Mouse (Mus musculus) urinary bladder, postnatal 4 days (tissue): Measurements from ENCODE around the gene Pacs1.
"Not testable (repeated sequence)": the region's sequence is repeated elsewhere in the genome, so short reads cannot be mapped to it uniquely, and the experiment has no call there.

Source experiments
- DNase-seq, 2 experiments: peaks; one replicate each; pipeline ENCODE4 v3.0.0; 2021 to 2022; ENCODE audit warnings: low spot score in 2 of 2

Pacs1 gene

DNA sequence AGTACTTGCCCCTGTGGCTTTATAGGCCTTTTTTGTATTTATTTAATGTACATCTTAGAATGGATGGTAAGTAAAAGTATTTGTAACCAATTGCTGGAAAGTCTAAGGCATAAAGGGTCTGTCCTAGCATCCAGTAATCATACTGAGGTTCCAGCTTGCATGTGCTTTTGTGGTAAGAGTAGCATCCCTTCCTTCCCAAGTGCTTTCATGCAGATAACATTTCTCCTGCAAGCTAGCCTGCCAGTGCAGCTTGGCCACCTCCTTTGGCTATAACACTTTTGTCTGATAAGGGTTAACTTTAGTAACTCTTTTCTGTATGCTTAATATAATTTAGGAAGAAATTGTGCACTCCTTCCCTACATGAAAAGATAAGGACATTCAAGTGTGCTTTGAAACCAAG, 4.9 kb downstream of the Pacs1 start:
- no peak for DNase-seq

GRCm38 (mm10) chr19:5267015-5267414, 5.9 kb downstream of the Pacs1 start:
- no peak for DNase-seq

DNA sequence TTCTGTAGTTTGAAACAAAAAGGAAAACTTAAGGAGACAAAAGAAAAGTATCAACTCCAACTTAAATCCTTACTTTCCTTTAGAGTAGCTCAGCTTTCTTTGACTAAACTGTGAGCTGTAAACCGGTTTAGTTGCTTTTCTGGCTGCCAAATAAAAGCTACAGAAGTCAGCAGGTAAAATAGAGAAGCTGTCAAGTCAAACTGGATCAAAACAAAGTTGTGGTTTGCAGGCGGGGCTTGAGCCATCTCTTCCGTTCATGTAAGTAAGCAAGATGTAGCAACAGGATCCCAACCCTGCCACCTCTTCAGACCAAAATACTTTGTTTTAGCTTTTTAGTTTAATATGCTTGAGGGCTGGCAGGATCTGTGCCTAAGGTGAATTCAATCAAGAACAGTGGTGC, 15.8 kb downstream of the Pacs1 start:
- no peak for DNase-seq

DNA sequence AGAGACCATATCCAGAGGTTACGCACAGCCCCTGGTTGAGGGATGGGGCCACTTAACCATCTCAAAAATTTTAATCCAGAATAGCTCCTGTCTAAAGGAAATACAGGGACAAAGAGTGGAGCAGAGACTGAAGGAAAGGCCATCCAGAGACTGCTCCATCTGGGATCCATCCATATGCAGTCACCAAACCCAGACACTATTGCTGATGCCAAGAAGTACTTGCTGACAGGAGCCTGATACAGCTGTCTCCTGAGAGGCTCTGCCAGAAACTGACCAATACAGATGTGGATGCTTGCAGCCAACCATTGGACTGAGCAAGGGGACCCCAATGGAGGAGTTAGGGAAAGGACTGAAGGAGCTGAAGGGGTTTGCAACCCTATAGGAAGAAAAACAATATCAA, 35.9 kb downstream of the Pacs1 start:
- not testable (repeated sequence) for DNase-seq

GRCm38 (mm10) chr19:5232696-5233095, 40.2 kb downstream of the Pacs1 start:
- no peak for DNase-seq

DNA sequence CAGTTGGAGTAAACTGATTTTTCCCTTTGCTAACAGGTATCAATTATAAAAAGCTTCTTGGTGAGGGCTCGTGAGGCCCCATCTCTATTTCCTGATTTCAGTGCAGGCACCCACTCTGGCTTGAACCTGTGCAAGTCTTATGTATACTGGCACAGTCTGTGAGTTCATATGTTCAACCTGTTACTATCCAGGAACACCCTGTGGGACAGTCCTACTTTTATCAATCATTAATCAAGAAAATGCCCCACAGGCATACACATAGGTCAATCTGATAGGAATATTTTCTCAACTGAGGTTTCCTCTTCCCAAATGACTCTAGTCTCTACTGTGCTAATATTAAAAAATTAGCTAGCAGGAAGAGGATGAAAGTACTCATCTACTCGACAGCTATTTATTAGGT, 42.8 kb downstream of the Pacs1 start:
- DNase-seq, result no peak

DNA sequence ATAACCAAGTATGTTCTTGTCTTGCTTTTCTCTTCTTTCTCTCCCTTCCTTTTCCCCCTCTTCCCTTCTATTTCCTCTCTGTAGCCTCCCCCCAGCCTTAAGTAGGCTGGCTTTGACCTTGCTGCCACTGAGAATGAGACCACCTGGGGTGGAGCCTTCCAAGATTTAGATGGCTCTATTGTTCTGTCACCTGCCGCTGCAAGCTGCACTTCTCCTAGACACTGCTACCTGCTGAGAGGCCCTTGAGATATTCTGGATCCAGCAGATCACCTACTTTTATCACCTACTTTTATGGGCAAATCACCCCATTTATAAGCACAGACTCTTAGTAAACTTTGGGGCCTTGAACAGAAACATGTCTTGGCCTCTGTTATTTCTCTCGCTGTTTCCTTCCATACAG, 48.3 kb downstream of the Pacs1 start:
- DNase-seq, result no peak

DNA sequence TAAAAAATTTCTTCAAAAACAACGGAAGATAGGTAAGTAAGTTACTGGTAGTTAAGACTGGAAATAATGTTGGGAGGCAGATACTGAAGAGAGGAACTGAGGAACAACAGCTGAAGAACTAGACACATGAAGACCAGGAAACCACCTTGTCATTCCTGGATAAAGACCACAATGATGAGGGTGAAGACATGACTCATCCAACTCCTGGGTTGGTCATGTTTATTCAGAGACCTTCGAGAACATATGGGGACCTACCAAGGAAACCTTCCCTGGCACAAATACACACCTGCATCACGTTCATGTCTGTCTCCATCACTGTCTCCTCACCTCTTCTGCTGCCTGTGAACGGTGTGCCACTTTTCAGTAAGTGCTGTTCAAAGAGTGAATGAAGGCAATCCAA, 48.8 kb downstream of the Pacs1 start:
- DNase-seq, result no peak

DNA sequence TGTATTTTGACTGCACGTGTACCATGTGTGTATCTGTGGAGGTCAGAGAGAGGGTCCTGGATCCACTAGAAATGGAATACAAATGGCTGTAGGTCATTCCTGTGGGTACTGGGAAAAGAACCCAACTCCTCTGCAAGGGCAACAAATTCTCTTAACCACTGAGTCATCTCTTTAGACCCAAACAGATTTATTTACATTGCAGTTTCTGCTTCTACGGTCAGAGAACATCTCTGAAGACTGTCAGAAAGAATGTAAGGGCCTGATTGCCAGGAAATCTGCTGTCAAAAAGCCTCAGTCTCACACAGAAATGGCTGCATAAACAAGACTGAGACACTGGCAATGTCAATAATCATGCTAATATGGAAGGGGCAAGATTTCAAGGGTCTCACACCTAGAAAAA, 51.0 kb downstream of the Pacs1 start:
- DNase-seq, result no peak

DNA sequence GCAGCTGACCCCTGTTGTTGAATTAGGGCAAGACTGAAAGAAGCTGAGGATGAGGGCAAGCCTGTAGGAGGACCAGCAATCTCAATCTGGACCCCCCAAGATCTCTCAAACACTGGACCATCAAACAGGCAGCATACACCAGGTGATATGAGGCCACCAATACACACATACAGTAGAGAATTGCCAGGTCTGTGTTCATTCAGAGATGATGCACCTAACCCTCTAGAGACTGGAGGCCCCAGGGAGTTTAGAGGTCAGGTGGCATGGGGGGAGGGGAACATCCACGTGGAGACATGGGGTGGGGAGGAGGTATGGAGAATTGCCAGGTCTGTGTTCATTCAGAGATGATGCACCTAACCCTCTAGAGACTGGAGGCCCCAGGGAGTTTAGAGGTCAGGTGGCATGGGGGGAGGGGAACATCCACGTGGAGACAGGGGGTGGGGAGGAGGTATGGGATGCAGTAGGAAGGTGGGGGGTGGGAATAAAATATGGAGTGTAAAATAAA, 51.6 kb downstream of the Pacs1 start:
- DNase-seq, result not testable (repeated sequence)

DNA sequence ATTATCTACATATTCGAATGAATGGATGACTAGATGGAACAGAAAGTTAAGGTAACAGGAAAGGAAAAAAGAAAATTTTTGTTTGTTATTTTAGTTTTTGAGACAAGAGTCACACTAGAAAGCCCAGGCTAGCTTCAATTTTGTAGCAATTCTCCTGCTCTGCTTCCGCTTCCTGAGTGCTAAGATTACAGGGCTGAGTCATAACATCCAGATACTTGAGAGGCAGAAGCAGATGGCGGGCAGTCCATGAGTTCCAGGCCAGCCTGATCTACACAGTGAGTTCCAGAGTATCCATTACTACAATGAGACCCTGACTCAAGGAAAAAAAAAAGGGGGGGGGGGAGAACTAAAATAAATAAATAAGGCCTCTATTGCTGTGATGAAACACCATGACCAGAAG, 52.5 kb downstream of the Pacs1 start:
- DNase-seq, result no peak

DNA sequence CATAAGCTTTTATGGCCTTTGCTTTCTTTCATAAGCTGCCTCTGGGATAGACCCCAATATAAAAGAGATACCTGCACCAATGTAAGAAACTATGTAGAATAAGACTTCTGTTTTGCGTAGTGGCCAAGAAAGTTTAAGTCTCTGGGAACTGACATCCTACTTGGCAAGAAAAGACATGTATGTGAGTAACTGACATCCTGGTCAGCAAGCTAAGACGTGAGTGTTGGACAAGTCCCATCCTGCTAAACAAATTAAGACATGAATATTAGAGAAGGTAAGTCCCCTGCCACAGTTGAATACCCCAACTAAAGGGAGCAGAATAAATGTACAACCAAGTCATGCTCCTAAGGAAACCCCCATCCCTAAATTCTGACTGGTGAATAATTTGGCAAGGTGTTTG, 71.2 kb downstream of the Pacs1 start:
- DNase-seq, result no peak

DNA sequence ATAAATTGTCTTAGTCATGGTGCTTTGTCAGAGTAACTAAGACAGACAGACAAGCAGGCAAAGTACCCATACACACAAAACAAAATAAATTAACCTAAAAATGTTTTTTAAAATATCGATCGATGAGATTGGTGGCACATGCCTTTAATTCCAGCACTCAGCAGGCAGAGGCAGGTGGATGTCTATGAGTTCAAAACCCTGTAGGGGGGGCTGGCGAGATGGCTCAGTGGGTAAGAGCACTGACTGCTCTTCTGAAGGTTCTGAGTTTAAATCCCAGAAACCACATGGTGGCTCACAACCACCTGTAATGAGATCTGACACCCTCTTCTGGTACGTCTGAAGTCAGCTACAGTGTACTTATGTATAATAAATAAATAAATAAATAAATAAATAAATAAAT, 72.3 kb downstream of the Pacs1 start:
- not testable (repeated sequence) for DNase-seq

- no peak for DNase-seq
These were observed 74.4 kb downstream of the Pacs1 start for GRCm38 (mm10) chr19:5198553-5198952.

GRCm38 (mm10) chr19:5195417-5196035, 77.4 kb downstream of the Pacs1 start:
- DNase-seq, result no peak

GRCm38 (mm10) chr19:5192397-5192796, 80.5 kb downstream of the Pacs1 start:
- no peak for DNase-seq

- DNase-seq, result no peak
These were observed 85.5 kb downstream of the Pacs1 start for GRCm38 (mm10) chr19:5187439-5187838.

GRCm38 (mm10) chr19:5181926-5182325, 91.0 kb downstream of the Pacs1 start:
- DNase-seq, result no peak

- DNase-seq, result no peak
These were observed 94.3 kb downstream of the Pacs1 start for GRCm38 (mm10) chr19:5178631-5179030.

DNA sequence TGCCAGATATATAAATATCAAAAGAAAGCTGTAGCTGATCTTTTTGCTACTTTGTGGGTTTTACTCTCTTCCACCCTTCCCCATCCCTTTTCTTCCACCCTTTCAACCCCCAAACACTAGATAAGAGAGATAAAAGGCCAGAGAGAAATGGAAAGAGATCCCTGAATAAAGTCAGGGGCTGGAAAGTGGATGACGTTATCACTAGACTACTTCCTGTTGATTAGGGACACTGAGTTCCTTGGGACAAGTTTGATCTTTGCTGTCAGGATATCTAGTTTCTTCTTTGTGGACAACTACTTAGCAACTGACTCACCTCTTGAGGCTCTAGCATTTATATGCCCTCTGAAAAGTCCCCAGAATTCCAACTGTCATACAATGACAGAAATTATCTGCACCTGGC, 102.5 kb downstream of the Pacs1 start:
- DNase-seq, result no peak

- DNase-seq, result no peak
These were observed 105.4 kb downstream of the Pacs1 start for GRCm38 (mm10) chr19:5167477-5167876.

GRCm38 (mm10) chr19:5164380-5164779, 108.5 kb downstream of the Pacs1 start:
- DNase-seq, result no peak

GRCm38 (mm10) chr19:5161913-5162312, 111.0 kb downstream of the Pacs1 start:
- no peak for DNase-seq

- no peak for DNase-seq
These were observed 120.7 kb downstream of the Pacs1 start for GRCm38 (mm10) chr19:5152261-5152660.
